Mouse (Mus musculus): ENCODE measurements around the gene Grsf1.

The Grsf1 gene

DNA sequence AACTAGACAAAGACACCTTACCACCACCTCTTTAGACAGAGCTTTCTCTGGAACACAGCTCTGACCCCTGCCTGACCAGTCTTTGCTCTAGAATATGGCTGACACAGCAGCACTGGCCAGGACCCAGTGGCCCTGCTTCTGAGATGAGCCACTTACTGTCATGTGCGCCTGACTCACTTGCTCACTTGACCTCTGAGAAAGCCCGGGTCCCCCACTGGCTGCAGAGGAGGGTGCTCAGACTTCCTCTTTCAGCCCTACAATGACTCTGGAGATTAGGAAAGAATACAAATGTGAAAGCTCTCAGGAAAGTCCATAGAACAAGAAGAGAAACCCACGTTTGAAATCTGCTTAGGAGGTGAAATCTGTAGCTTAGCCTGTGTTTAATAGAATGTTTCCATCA, 45.1 kb downstream of the Grsf1 start:
- DNase-seq (ENCODE audit: low spot score in 2 of 2): no peak

GRCm38 (mm10) chr5:88629987-88630386, 46.0 kb downstream of the Grsf1 start:
- no peak for DNase-seq (ENCODE audit: low spot score in 2 of 2)

- no peak for DNase-seq (ENCODE audit: low spot score in 2 of 2)
Observed at GRCm38 (mm10) chr5:88629125-88629524, 46.8 kb downstream of the Grsf1 start.

- peak in 1 of 2 experiments; percentile 34 for DNase-seq (ENCODE audit: low spot score in 2 of 2)
Observed at GRCm38 (mm10) chr5:88627545-88627944, 48.4 kb downstream of the Grsf1 start.

DNA sequence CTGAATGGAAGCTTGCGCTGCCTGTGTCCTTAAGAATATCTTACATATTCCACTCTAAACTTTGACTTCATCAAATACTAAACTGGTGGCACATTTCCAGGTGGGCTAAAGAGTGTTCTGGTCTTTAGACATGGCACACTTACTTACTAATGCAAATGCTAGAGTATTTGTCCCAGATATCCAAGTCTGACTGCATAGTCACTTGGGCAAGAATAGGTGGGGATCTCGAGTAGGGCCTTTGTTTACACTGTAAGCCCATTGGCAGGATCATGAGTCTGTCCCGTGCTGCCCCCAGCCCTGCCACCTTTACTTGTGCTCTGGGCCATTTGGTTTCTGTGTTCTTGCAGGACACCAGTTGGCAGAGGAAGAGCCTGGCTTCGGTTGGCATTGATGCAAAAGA, 59.0 kb downstream of the Grsf1 start:
- no peak for DNase-seq (ENCODE audit: low spot score in 2 of 2)

- no peak for DNase-seq (ENCODE audit: low spot score in 2 of 2)
Observed at GRCm38 (mm10) chr5:88614129-88614528, 61.8 kb downstream of the Grsf1 start.
